Mouse (Mus musculus) liver, embryonic 11.5 days (tissue): ENCODE measurements around the gene Rgcc. TPM values are rescaled to one million over a fixed set of nuclear protein-coding genes. Genes with fewer than 3 reads are reported as not detected.

ENCODE experiments used
- ATAC-seq: fragments of 200-750 bp; cut with Nextera tagmentation; replicated peaks from 2 replicates; pipeline ENCODE4 v1.8.0; 2017; ENCODE audit warnings: moderate number of reproducible peaks, mild to moderate bottlenecking, moderate TSS enrichment, moderate library complexity; ENCODE audit not compliant: low FRiP score
- DNase-seq: peaks from one replicate; pipeline ENCODE4 v3.0.0-alpha.2; 2017; ENCODE audit warnings: low spot score
- H3K27ac ChIP-seq: fragments of 300-500 bp; sonication (generic); 2 replicates; pipeline ENCODE4 v1.5.1; 2014; ENCODE audit warnings: mild to moderate bottlenecking, low read depth, low read length, control low read depth
- H3K27me3 ChIP-seq: fragments of 300-500 bp; sonication (generic); replicated peaks from 2 replicates; pipeline ENCODE4 v1.6.1; 2014; ENCODE audit warnings: low read length, mixed read lengths; ENCODE audit not compliant: control insufficient read depth, insufficient read depth
- H3K36me3 ChIP-seq: fragments of 300-500 bp; sonication (generic); 2 replicates; pipeline ENCODE4 v1.6.1; 2014; ENCODE audit warnings: mild to moderate bottlenecking, low read length, moderate library complexity, mixed read lengths; ENCODE audit not compliant: control insufficient read depth, insufficient read depth
- H3K4me1 ChIP-seq: fragments of 300-500 bp; sonication (generic); replicated peaks from 2 replicates; pipeline ENCODE4 v1.6.1; 2014; ENCODE audit warnings: low read length, mixed read lengths; ENCODE audit not compliant: control insufficient read depth, insufficient read depth
- H3K4me2 ChIP-seq: fragments of 300-500 bp; sonication (generic); 2 replicates; pipeline ENCODE4 v1.6.1; 2014; ENCODE audit warnings: mild to moderate bottlenecking, control low read depth, moderate library complexity
- H3K4me3 ChIP-seq: fragments of 300-500 bp; sonication (generic); 2 replicates; pipeline ENCODE4 v1.5.1; 2014; ENCODE audit warnings: low read depth, low read length, control low read depth
- H3K9ac ChIP-seq: fragments of 300-500 bp; sonication (generic); 2 replicates; pipeline ENCODE4 v1.6.1; 2014; ENCODE audit warnings: low read depth, low read length, control low read depth
- H3K9me3 ChIP-seq: fragments of 300-500 bp; sonication (generic); 2 replicates; pipeline ENCODE4 v1.6.1; 2016; ENCODE audit warnings: low read length, inconsistent platforms, mixed read lengths; ENCODE audit not compliant: control insufficient read depth
- WGBS: fragments of 180-500 bp; shearing (Covaris S2); extraction: QIAGEN DNeasy Blood & Tissue Kit; methylation state at CpG from one replicate; pipeline ENCODE4 v1.1.7; 2014; 5-methylcytosine and 5-hydroxymethylcytosine counted together
- polyA plus RNA-seq: library from polyadenylated mRNA; unstranded; fragments of >200 nt; fragmentation: Nextera tagmentation; extraction: Ambion mirVana; gene quantifications from 2 replicates; pipeline ENCODE4 v1.2.1, GENCODE M21; 2014

The Rgcc gene
- polyA plus RNA-seq, 1 experiment from 2014 or later = 233 TPM

DNA sequence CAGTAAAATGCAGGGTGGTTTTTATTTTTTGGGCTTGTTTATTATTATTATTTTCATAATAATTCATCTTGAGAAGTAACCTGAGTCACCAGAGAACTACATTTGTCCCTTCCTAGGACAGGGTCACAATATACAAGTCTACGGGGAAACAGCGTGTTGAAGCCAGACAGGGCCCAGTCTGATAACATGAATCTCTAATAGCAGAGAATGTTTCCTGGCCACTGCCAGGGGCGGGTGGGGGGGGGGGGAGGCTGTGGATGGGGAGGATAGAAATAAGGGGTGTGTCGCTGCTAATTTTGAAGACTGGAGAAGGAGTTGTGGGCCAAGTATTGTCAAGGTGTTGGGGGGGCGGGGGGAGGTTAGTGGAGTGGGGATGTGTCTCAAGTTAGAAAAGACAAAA lies 6.5 kb upstream of the Rgcc start:
- ATAC-seq = peak; percentile 79
- Histone ChIP-seq H3K27ac (peak overlapping the region; percentile 84), H3K4me1 (peaks cover 30% of the 10 kb centered on the region), H3K9ac (no peak overlapping the region), H3K4me3 (no peak overlapping the region), H3K36me3 (no peaks in the 10 kb centered on the region), H3K4me2 (peak overlapping the region; percentile 40), H3K9me3 (no peaks in the 10 kb centered on the region), H3K27me3 (no peaks in the 10 kb centered on the region)
- 36% methylated on average over 5 of the region's 5 CpGs for WGBS
- no peak for DNase-seq

DNA sequence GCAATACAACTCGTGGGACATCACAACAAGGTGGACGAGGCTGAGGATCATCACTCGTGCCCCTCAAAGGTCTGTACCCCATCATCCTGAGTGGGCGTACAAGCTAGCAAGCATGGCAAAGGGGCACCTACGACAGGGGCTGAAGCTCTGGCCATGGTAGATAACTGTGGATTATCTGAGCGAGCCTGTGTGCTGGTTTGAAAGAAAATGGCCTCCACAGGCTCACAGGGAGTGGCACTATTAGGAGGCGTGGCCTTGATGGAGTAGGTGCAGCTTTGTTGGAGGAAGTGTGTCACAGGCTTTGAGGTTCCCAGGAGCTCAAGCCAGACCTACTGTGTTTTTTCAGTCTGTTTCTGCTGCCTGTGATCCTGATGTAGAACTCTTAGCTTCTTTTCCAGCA lies 5.7 kb upstream of the Rgcc start:
- Histone ChIP-seq H3K27me3 (no peaks in the 10 kb centered on the region), H3K9me3 (no peaks in the 10 kb centered on the region), H3K27ac (peak overlapping the region; percentile 84), H3K9ac (no peak overlapping the region), H3K4me3 (no peak overlapping the region), H3K4me1 (peaks cover 33% of the 10 kb centered on the region), H3K4me2 (peak overlapping the region; percentile 40), H3K36me3 (no peaks in the 10 kb centered on the region)
- no peak for DNase-seq
- ATAC-seq = peak; percentile 89
- 61% methylated on average over 7 of the region's 7 CpGs for WGBS

DNA sequence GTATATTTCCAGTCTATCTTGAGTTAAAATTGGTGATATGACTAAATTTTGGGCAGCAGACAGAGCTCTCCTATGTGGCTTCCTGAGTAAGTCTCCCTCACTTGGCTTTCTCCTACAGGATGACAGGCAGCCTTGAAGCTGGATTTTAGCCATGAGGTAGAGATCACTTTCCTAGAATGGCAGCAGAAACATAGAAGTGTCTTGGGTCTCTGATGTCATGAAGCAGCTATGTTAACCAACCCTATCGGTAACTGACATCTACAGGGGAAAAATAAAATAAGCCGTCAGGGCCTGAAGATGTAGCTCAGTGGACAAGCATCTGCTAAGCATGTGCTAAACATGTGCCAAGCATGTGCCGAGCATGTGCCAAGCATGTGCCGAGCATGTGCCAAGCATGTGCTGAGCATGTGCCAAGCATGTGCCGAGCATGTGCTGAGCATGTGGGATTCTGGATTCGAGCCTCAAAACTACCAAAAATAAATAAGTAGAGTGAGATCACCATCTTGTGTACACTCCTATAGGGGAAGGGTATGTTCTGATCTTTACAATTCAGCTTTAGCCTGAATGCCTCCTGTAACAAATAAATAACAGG lies 3.5 kb upstream of the Rgcc start:
- DNase-seq = no peak
- Histone ChIP-seq H3K9me3 (no peaks in the 10 kb centered on the region), H3K4me2 (no peak overlapping the region), H3K9ac (no peak overlapping the region), H3K4me3 (no peak overlapping the region), H3K36me3 (no peaks in the 10 kb centered on the region), H3K4me1 (peaks cover 42% of the 10 kb centered on the region), H3K27me3 (0 out of 2 replicates have a peak, but pooled peaks cover 1% of the 10 kb centered on the region), H3K27ac (no peak overlapping the region)
- ATAC-seq = no peak
- 89% methylated on average over 6 of the region's 6 CpGs for WGBS

DNA sequence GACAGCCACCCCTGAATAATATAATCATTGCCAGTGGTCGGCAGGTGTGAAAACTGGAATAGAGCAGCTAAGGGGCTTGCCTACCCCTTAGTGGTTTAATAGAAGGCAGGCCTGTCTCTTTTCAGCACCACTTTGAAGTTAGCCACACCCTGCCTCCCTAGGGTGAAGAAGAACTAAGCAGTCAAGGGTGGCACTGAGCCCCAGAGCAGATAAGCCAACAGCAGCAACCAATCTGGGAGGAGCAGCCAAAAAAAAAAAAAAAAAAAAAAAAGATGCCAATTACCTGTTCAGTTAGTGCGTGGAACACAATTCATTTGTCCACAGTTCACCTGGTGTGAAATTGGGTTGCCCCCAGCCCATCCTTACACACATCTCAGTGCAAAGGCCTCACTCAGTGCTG lies 1.7 kb upstream of the Rgcc start:
- Histone ChIP-seq H3K4me2 (no peak overlapping the region), H3K9ac (no peak overlapping the region), H3K9me3 (no peaks in the 10 kb centered on the region), H3K36me3 (no peaks in the 10 kb centered on the region), H3K4me1 (peaks cover 42% of the 10 kb centered on the region), H3K27me3 (0 out of 2 replicates have a peak, but pooled peaks cover 2% of the 10 kb centered on the region), H3K4me3 (no peak overlapping the region), H3K27ac (peak overlapping the region; percentile 56; the same call in 1 of the 2 replicates)
- DNase-seq (no peak), ATAC-seq (peak; percentile 25; the same call in 1 of the 2 replicates)
- 57% methylated on average over 2 of the region's 2 CpGs for WGBS

DNA sequence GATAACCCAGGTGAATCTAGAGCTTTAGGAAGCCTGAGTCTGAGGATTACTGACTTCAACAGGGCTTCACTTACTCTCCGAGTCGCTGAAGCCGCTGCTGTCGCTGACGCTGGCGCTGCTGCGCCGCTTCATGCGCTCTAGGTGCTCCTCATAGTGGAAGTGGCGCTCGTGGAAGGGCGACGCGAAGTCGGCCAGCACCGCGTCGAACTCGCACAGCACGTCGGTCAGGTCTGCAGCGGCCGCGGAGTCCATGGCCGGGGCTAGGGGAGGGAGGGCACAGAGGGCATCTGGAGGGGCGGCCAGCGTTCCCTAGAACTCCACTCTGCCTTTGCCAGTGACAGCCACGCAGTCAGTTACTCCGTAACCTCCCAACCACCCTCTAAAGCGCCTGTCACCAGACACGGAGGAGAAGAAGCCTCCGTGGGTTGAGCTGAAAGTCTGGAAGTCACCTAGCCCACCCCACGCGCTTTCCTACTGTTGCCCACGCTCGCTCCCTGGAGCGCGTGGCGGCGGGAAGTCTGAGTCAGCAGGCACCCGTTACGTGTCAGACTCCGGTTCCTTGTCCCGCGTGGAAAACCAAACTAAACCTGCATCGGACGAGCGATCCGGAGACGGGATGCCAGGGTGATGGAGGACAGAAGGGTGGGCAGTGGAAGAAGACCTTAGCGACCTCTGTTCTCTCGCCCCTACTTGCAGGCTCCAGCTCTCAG lies 649 bp downstream of the Rgcc start:
- 0 out of 2 replicates have a peak, but pooled peaks cover 2% of the 10 kb centered on the region for H3K27me3 ChIP-seq
- no peaks in the 10 kb centered on the region for H3K9me3 ChIP-seq
- 2% methylated on average over 52 of the region's 52 CpGs for WGBS
- no peak for DNase-seq
- peaks cover 45% of the 10 kb centered on the region for H3K4me1 ChIP-seq
- H3K27ac ChIP-seq = peak overlapping the region; percentile 77
- ATAC-seq = no peak
- H3K4me2 ChIP-seq = peak overlapping the region; percentile 85
- peak overlapping the region; percentile 70 for H3K4me3 ChIP-seq
- H3K36me3 ChIP-seq = no peaks in the 10 kb centered on the region
- H3K9ac ChIP-seq = peak overlapping the region; percentile 90

DNA sequence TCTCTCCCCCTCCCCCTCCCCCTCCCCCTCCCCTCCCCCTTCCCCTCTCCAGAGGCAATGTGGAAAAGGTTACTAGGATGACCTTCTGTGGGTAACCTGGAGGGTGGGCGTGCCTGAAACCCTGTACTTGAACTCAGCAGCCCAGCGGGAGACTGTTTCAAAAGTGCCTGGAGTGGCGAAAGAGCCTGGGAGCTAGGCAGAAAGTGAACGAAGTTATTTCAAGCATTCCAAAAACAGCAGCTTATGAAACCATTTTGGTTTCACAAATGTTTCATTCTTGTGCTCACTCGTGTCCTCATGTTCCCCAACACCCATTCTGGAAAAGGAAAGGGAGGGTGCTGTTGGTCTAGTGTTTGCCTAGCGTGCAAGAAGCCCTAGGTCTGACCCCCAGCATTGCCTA lies 1.6 kb downstream of the Rgcc start:
- Histone ChIP-seq H3K27ac (no peak overlapping the region; the same call in 1 of the 2 replicates), H3K4me3 (peak overlapping the region; percentile 70), H3K9me3 (no peaks in the 10 kb centered on the region), H3K4me1 (peaks cover 55% of the 10 kb centered on the region), H3K9ac (peak overlapping the region; percentile 90), H3K27me3 (0 out of 2 replicates have a peak, but pooled peaks cover 2% of the 10 kb centered on the region), H3K36me3 (no peaks in the 10 kb centered on the region), H3K4me2 (peak overlapping the region; percentile 85)
- no peak for DNase-seq
- no peak for ATAC-seq
- 39% methylated on average over 6 of the region's 6 CpGs for WGBS

DNA sequence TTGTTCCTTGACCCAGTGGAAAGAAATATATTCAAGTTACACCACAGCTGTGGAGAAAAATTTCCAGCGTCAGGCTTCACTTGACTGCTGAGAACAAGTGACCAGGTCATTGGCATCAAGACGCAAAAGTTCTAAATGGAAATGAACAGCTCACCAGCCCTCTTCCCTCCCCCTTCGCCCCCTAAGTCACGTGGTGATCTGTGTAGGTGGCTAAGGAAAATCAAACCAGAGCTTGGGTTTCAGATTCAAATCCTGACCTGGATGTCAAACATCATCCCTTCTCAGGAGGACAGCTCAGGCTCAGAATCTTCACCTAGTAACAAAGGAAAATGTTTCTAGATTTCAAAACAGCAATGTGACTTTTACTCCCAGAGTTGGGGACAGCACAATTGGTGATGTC lies 2.2 kb downstream of the Rgcc start:
- ATAC-seq (no peak), DNase-seq (no peak)
- H3K4me1 ChIP-seq = peaks cover 58% of the 10 kb centered on the region
- 0 out of 2 replicates have a peak, but pooled peaks cover 2% of the 10 kb centered on the region for H3K27me3 ChIP-seq
- H3K4me2 ChIP-seq = peak overlapping the region; percentile 85
- H3K27ac ChIP-seq = peak overlapping the region; percentile 57; the same call in 1 of the 2 replicates
- peak overlapping the region; percentile 31; the same call in 1 of the 2 replicates for H3K9ac ChIP-seq
- H3K9me3 ChIP-seq = no peaks in the 10 kb centered on the region
- 52% methylated on average over 4 of the region's 4 CpGs for WGBS
- H3K4me3 ChIP-seq = peak overlapping the region; percentile 70
- no peaks in the 10 kb centered on the region for H3K36me3 ChIP-seq

DNA sequence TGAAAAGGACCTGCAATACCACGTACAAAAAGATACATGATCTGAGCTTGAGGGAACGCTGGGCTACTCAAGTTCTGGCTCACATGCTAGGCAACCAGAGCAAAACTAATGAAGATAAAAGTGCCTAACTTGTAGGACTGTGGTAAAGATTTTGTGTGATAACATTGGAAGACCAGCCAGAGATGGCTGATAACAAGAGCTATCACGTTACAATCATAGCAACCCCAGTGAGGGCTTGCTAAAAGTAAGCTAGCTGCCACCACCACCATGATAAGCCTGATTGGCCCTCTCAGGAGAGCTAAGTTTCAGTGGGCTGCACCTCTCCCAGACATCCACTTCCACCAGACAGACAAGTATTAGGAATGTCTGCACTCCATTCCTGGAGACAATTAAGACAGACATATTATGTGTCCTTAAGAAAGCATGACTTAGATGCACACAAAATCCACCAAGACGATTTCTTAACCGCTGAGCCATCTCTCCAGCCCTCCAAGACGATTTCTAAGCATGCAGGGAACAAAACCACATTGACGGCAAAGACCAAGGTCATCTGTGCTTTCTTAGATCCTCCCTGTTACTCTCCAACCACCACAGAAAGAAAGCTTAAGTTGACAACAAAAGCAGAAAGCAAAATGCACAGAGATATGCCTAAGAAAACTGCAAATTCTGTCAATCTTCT lies 3.0 kb downstream of the Rgcc start:
- 51% methylated on average over 7 of the region's 7 CpGs for WGBS
- Histone ChIP-seq H3K27me3 (0 out of 2 replicates have a peak, but pooled peaks cover 2% of the 10 kb centered on the region), H3K9ac (peak overlapping the region; percentile 31), H3K27ac (peak overlapping the region; percentile 57), H3K9me3 (no peaks in the 10 kb centered on the region), H3K4me2 (peak overlapping the region; percentile 85), H3K4me1 (peaks cover 64% of the 10 kb centered on the region), H3K36me3 (no peaks in the 10 kb centered on the region), H3K4me3 (peak overlapping the region; percentile 70)
- DNase-seq (no peak), ATAC-seq (no peak)
